Mouse (Mus musculus): ENCODE data around the gene Asic1.

Gene Asic1

GRCm38 (mm10) chr15:99701999-99702900 lies 32.1 kb downstream of the Asic1 start, which contains the start of gene Smarcd1:
Smarcd1 (plus strand) TSS chr15:99702129.
- DNase-seq (ENCODE audit: low read depth, low spot score), result peak; percentile 93

- DNase-seq (ENCODE audit: low read depth, low spot score), result no peak
Observed at GRCm38 (mm10) chr15:99703104-99703503, 32.9 kb downstream of the Asic1 start.

- no peak for DNase-seq (ENCODE audit: low read depth, low spot score)
Observed at GRCm38 (mm10) chr15:99703676-99704040, 33.5 kb downstream of the Asic1 start.

- no peak for DNase-seq (ENCODE audit: low read depth, low spot score)
Observed at GRCm38 (mm10) chr15:99704041-99704681, 34.0 kb downstream of the Asic1 start.

- no peak for DNase-seq (ENCODE audit: low read depth, low spot score)
Observed at GRCm38 (mm10) chr15:99704881-99705280, 34.7 kb downstream of the Asic1 start.

- DNase-seq (ENCODE audit: low read depth, low spot score), result peak; percentile 84
Observed at GRCm38 (mm10) chr15:99705440-99706048, 35.4 kb downstream of the Asic1 start, which contains the start of gene Gm17349. Gm17349 (minus strand) TSS chr15:99705490.

- no peak for DNase-seq (ENCODE audit: low read depth, low spot score)
Observed at GRCm38 (mm10) chr15:99708176-99708575, 38.0 kb downstream of the Asic1 start.

- no peak for DNase-seq (ENCODE audit: low read depth, low spot score)
Observed at GRCm38 (mm10) chr15:99710221-99711190, 40.3 kb downstream of the Asic1 start.

GRCm38 (mm10) chr15:99711491-99711890 lies 41.3 kb downstream of the Asic1 start:
- no peak for DNase-seq (ENCODE audit: low read depth, low spot score)

- no peak for DNase-seq (ENCODE audit: low read depth, low spot score)
Observed at GRCm38 (mm10) chr15:99712666-99713559, 42.7 kb downstream of the Asic1 start.

- DNase-seq (ENCODE audit: low read depth, low spot score), result no peak
Observed at GRCm38 (mm10) chr15:99713569-99713968, 43.4 kb downstream of the Asic1 start.

- DNase-seq (ENCODE audit: low read depth, low spot score), result no peak
Observed at GRCm38 (mm10) chr15:99714206-99714605, 44.0 kb downstream of the Asic1 start.

- DNase-seq (ENCODE audit: low read depth, low spot score), result peak; percentile 80
Observed at GRCm38 (mm10) chr15:99714858-99715257, 44.7 kb downstream of the Asic1 start.

- DNase-seq (ENCODE audit: low read depth, low spot score), result no peak
Observed at GRCm38 (mm10) chr15:99715361-99715865, 45.2 kb downstream of the Asic1 start.

- DNase-seq (ENCODE audit: low read depth, low spot score), result no peak
Observed at GRCm38 (mm10) chr15:99715982-99716746, 46.0 kb downstream of the Asic1 start.

- DNase-seq (ENCODE audit: low read depth, low spot score), result no peak
Observed at GRCm38 (mm10) chr15:99716814-99717213, 46.6 kb downstream of the Asic1 start.

GRCm38 (mm10) chr15:99717386-99718334 lies 47.5 kb downstream of the Asic1 start, which contains the start of gene Gpd1:
Gpd1 (plus strand) TSS chr15:99717515.
- DNase-seq (ENCODE audit: low read depth, low spot score), result no peak

GRCm38 (mm10) chr15:99718461-99719021 lies 48.4 kb downstream of the Asic1 start:
- no peak for DNase-seq (ENCODE audit: low read depth, low spot score)
